Mouse (Mus musculus): ENCODE measurements around the gene Rnf145. TPM values are rescaled to one million over a fixed set of nuclear protein-coding genes. Genes with fewer than 3 reads are reported as not detected.

Gene Rnf145
- polyA plus RNA-seq, 2 experiments: 45.8 to 49.0 TPM

- TF ChIP-seq EP300 (IDR thresholded peaks at IDR 0.05; ENCODE audit: low read depth): no peak
- no peak for TF ChIP-seq CTCF (IDR thresholded peaks at IDR 0.05; ENCODE audit: low read depth)
- H3K36me3 ChIP-seq (replicated peaks; ENCODE audit: control insufficient read depth, insufficient read depth, low read depth): no peaks in the 10 kb centered on the region
- H3K27me3 ChIP-seq (ENCODE audit: control insufficient read depth, insufficient read depth, low read length): no peaks in the 10 kb centered on the region
- H3K9ac ChIP-seq (replicated peaks): no peak overlapping the region
- WGBS (ENCODE audit: insufficient replicate concordance): 80% methylated on average over 1 of the region's 1 CpGs
- ATAC-seq (ENCODE audit: insufficient read depth) (peak; percentile 68), DNase-seq (ENCODE audit: low read depth in 3 of 3, low spot score in 3 of 3) (no peak)
- H3K9me3 ChIP-seq (ENCODE audit: control insufficient read depth, low read length): no peaks in the 10 kb centered on the region
- H3K4me2 ChIP-seq (ENCODE audit: low read depth): no peak overlapping the region
- H3K27ac ChIP-seq: no peak overlapping the region
- H3K4me1 ChIP-seq (replicated peaks; ENCODE audit: control insufficient read depth in 2 of 2, insufficient read depth in 2 of 2, low read length in 1 of 2): peaks cover 8 to 10% of the 10 kb centered on the region in 2 experiments
- no peak overlapping the region for H3K4me3 ChIP-seq (ENCODE audit: insufficient read depth in 1 of 2, low read depth in 2 of 2, low read length in 2 of 2)
Observed at GRCm38 (mm10) chr11:44489117-44489516, 29.6 kb upstream of the Rnf145 start.

- TF ChIP-seq EP300 (IDR thresholded peaks at IDR 0.05; ENCODE audit: low read depth): no peak
- no peak for TF ChIP-seq CTCF (IDR thresholded peaks at IDR 0.05; ENCODE audit: low read depth)
- H3K9me3 ChIP-seq (ENCODE audit: control insufficient read depth, low read length): no peaks in the 10 kb centered on the region
- no peak overlapping the region for H3K4me3 ChIP-seq (ENCODE audit: insufficient read depth in 1 of 2, low read depth in 2 of 2, low read length in 2 of 2)
- H3K9ac ChIP-seq (replicated peaks): no peak overlapping the region
- H3K36me3 ChIP-seq (replicated peaks; ENCODE audit: control insufficient read depth, insufficient read depth, low read depth): no peaks in the 10 kb centered on the region
- DNase-seq (ENCODE audit: low read depth in 3 of 3, low spot score in 3 of 3) (no peak), ATAC-seq (ENCODE audit: insufficient read depth) (peak; percentile 84)
- H3K27ac ChIP-seq: peak overlapping the region; percentile 40
- 47% methylated on average over 5 of the region's 5 CpGs for WGBS (ENCODE audit: insufficient replicate concordance)
- H3K27me3 ChIP-seq (ENCODE audit: control insufficient read depth, insufficient read depth, low read length): no peaks in the 10 kb centered on the region
- peaks cover 16 to 34% of the 10 kb centered on the region in 2 experiments for H3K4me1 ChIP-seq (replicated peaks; ENCODE audit: control insufficient read depth in 2 of 2, insufficient read depth in 2 of 2, low read length in 1 of 2)
- H3K4me2 ChIP-seq (ENCODE audit: low read depth): no peak overlapping the region
Observed at GRCm38 (mm10) chr11:44494643-44495323, 24.0 kb upstream of the Rnf145 start.

GRCm38 (mm10) chr11:44496217-44496616, 22.5 kb upstream of the Rnf145 start:
- Histone ChIP-seq H3K27ac (peak overlapping the region; percentile 16; the same call in 1 of the 2 replicates), H3K9ac (replicated peaks) (no peak overlapping the region)

GRCm38 (mm10) chr11:44498412-44499272, 20.1 kb upstream of the Rnf145 start:
- no peaks in the 10 kb centered on the region for H3K36me3 ChIP-seq (replicated peaks; ENCODE audit: control insufficient read depth, insufficient read depth, low read depth)
- peaks cover 16 to 34% of the 10 kb centered on the region in 2 experiments for H3K4me1 ChIP-seq (replicated peaks; ENCODE audit: control insufficient read depth in 2 of 2, insufficient read depth in 2 of 2, low read length in 1 of 2)
- DNase-seq (ENCODE audit: low read depth in 3 of 3, low spot score in 3 of 3) (no peak), ATAC-seq (ENCODE audit: insufficient read depth) (no peak)
- H3K27ac ChIP-seq: no peak overlapping the region; the same call in 1 of the 2 replicates
- H3K9ac ChIP-seq (replicated peaks): no peak overlapping the region
- no peaks in the 10 kb centered on the region for H3K27me3 ChIP-seq (ENCODE audit: control insufficient read depth, insufficient read depth, low read length)
- TF ChIP-seq CTCF (IDR thresholded peaks at IDR 0.05; ENCODE audit: low read depth): no peak
- TF ChIP-seq EP300 (IDR thresholded peaks at IDR 0.05; ENCODE audit: low read depth): no peak
- H3K4me2 ChIP-seq (ENCODE audit: low read depth): no peak overlapping the region
- whole genome bisulfite sequencing (ENCODE audit: insufficient replicate concordance): 53% methylated on average over 13 of the region's 13 CpGs
- H3K4me3 ChIP-seq (ENCODE audit: insufficient read depth in 1 of 2, low read depth in 2 of 2, low read length in 2 of 2): no peak overlapping the region
- no peaks in the 10 kb centered on the region for H3K9me3 ChIP-seq (ENCODE audit: control insufficient read depth, low read length)

More at GRCm38 (mm10) chr11:44496217-44496616, 22.5 kb upstream of the Rnf145 start:
- TF ChIP-seq EP300 (IDR thresholded peaks at IDR 0.05; ENCODE audit: low read depth): no peak
- no peak for TF ChIP-seq CTCF (IDR thresholded peaks at IDR 0.05; ENCODE audit: low read depth)
- no peak overlapping the region for H3K4me2 ChIP-seq (ENCODE audit: low read depth)
- no peak for DNase-seq (ENCODE audit: low read depth in 3 of 3, low spot score in 3 of 3)
- no peak for ATAC-seq (ENCODE audit: insufficient read depth)
- H3K9me3 ChIP-seq (ENCODE audit: control insufficient read depth, low read length): no peaks in the 10 kb centered on the region
- no peaks in the 10 kb centered on the region for H3K27me3 ChIP-seq (ENCODE audit: control insufficient read depth, insufficient read depth, low read length)
- WGBS (ENCODE audit: insufficient replicate concordance): 62% methylated on average over 3 of the region's 3 CpGs
- H3K36me3 ChIP-seq (replicated peaks; ENCODE audit: control insufficient read depth, insufficient read depth, low read depth): no peaks in the 10 kb centered on the region
- H3K4me1 ChIP-seq (replicated peaks; ENCODE audit: control insufficient read depth in 2 of 2, insufficient read depth in 2 of 2, low read length in 1 of 2): peaks cover 16 to 34% of the 10 kb centered on the region in 2 experiments
- H3K4me3 ChIP-seq (ENCODE audit: insufficient read depth in 1 of 2, low read depth in 2 of 2, low read length in 2 of 2): no peak overlapping the region

GRCm38 (mm10) chr11:44500966-44501365, 17.8 kb upstream of the Rnf145 start:
- H3K36me3 ChIP-seq (replicated peaks; ENCODE audit: control insufficient read depth, insufficient read depth, low read depth): no peaks in the 10 kb centered on the region

More at GRCm38 (mm10) chr11:44500966-44501365, 17.8 kb upstream of the Rnf145 start:
- no peak overlapping the region for H3K27ac ChIP-seq
- H3K9me3 ChIP-seq (ENCODE audit: control insufficient read depth, low read length): no peaks in the 10 kb centered on the region
- no peaks in the 10 kb centered on the region for H3K27me3 ChIP-seq (ENCODE audit: control insufficient read depth, insufficient read depth, low read length)
- no peak overlapping the region for H3K4me3 ChIP-seq (ENCODE audit: insufficient read depth in 1 of 2, low read depth in 2 of 2, low read length in 2 of 2)
- TF ChIP-seq EP300 (IDR thresholded peaks at IDR 0.05; ENCODE audit: low read depth): no peak
- TF ChIP-seq CTCF (IDR thresholded peaks at IDR 0.05; ENCODE audit: low read depth): no peak
- ATAC-seq (ENCODE audit: insufficient read depth): no peak
- no peak for DNase-seq (ENCODE audit: low read depth in 3 of 3, low spot score in 3 of 3)
- H3K9ac ChIP-seq (replicated peaks): no peak overlapping the region
- H3K4me1 ChIP-seq (replicated peaks; ENCODE audit: control insufficient read depth in 2 of 2, insufficient read depth in 2 of 2, low read length in 1 of 2): peaks cover 7 to 19% of the 10 kb centered on the region in 2 experiments; a peak in 3 of 4 replicates
- no peak overlapping the region for H3K4me2 ChIP-seq (ENCODE audit: low read depth)
- WGBS (ENCODE audit: insufficient replicate concordance): 65% methylated on average over 7 of the region's 7 CpGs

Data from liver, embryonic 14.5 days (tissue).